Mouse (Mus musculus) thymus, postnatal 36 days (tissue): ENCODE measurements around the gene Dus2.

Experiments used
- DNase-seq, 2 experiments: peaks; one replicate each; pipeline ENCODE4 v3.0.0; 2022; ENCODE audit warnings: mixed read lengths in 2 of 2

Dus2 gene

GRCm38 (mm10) chr8:106046872-106047559 is 55.9 kb downstream of the Dus2 start:
- no peak for DNase-seq

DNA sequence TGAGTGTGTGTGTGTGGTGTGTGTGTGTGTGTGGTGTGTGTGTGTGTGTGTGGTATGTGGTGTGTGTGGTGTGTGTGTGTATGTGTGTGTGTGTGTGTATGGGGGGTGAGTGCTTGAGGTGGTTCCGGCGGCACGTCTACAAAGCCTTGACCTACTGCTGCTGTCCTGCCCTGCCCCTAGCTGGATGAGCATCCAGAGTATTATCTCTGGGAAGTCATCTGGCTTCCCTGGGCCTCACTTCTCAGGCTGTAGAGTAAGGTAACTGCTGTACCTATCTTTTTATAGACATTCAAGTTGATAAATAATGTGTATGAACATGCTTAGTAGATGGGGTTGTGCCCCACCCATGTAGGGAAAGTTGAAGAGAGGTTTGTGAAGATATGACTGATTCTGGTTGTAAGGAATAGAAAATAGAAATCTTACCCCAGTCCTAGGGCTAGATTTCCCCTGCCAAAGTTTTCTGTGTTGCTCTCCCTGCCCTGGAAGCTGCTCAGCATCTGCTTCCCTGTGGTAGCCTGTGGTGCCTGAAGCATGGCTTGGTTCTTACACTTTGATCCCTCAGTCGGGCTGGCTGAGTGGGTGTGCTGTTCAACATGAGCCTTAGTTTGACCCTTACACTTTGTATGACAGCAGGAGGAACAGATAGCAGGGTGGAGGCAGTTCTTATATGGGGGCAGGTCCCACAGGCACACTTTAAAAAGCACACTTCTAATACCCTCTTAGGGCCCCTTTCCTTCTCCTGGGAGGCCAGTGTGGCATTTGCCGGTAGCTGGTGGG is 56.9 kb downstream of the Dus2 start:
- no peak for DNase-seq

DNA sequence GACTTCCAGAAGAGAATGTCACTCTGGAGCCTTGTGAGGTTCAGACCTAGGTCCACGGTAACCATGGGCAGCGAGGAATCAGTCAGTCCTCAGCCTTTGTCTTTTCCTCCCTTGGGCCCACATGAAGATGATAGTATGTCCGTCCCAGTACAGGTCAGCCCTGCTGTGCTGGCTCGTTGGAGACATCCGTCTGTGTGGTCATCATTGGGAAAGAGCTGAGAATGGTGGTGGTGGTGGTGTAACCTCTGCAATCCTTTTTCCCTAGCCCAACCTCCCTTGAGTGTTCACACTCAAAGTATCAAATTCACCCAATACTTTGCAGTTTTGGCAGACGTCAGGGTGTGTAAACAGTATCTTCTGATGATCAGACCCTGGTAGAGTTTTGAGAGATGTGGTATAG is 58.7 kb downstream of the Dus2 start:
- no peak for DNase-seq

DNA sequence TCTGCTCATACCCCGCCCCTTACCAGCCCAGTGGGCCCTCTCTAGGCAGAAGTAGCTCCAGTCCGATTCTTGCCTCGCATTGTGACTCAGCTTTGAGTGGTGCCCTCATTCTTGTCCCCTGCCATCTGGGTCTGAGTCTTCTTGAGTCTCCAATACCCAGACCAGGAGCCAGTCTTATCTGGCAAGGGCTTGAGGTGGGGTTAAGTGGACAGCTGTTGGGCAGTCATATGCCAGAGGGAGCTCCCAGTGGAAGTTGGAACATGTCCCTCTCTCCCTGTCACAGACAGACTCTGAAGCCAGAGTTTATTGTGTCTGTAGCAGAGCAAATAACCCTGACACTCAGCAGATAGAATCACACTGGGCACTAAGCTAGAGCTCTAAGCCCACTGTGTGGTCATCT is 59.9 kb downstream of the Dus2 start:
- no peak for DNase-seq

GRCm38 (mm10) chr8:106052510-106053089 is 61.5 kb downstream of the Dus2 start:
- peak; percentile 52 to 53 for DNase-seq

GRCm38 (mm10) chr8:106054190-106054811 is 63.2 kb downstream of the Dus2 start:
- peak; percentile 81 to 88 for DNase-seq

GRCm38 (mm10) chr8:106055038-106055437 is 63.9 kb downstream of the Dus2 start:
- DNase-seq, result peak; percentile 51 to 64

- no peak for DNase-seq
Observed at GRCm38 (mm10) chr8:106056455-106056982, 65.4 kb downstream of the Dus2 start.

DNA sequence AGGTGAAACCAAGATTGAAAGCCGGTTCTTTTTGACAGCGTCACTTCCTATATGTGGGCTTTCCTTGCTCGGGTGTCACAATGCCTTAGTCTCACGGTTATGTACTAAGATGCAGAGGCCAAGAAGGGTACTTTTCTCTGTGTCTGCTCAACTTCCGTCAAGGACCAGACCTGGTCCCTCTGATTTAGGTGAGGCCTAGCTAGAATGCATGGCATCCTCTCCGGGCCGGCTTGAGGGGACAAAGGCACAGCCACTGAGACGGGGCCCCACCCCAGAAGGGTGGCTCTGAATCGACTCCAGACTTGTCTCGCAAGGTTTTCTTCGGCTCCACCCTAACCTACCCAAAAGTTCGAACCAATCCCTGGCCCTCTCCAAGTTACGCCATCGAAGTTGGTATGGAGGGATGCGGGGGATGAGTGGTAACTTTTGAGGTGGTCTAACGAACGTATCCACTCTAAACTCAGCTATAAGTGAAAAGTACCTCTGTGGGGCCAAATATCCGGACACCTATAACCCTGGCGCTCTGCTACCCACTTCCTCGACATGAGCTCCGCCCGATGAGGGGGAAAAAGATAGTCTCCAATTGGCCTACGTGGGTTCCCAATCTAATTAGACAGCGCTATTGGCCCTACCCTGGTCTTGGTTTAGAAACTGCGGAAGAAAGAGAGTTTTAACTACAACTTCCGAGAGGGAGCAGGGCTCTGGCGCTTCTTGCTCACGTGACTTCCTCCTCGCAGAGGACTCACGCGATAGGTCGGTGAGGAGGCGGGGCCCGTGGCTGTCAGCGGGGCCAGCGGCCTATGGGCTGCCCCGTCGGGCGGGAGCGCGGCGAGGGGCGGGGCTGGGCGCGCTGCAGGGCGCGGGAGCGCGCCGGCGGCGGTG is 67.8 kb downstream of the Dus2 start, which contains the start of gene Nfatc3:
Nfatc3 (plus strand) TSS at position 110 of the 882 bp plus-strand sequence.
- peak; percentile 96 to 99 for DNase-seq

- no peak for DNase-seq
Observed at GRCm38 (mm10) chr8:106059613-106060371, 68.7 kb downstream of the Dus2 start.

GRCm38 (mm10) chr8:106060521-106060920 is 69.4 kb downstream of the Dus2 start:
- no peak for DNase-seq

DNA sequence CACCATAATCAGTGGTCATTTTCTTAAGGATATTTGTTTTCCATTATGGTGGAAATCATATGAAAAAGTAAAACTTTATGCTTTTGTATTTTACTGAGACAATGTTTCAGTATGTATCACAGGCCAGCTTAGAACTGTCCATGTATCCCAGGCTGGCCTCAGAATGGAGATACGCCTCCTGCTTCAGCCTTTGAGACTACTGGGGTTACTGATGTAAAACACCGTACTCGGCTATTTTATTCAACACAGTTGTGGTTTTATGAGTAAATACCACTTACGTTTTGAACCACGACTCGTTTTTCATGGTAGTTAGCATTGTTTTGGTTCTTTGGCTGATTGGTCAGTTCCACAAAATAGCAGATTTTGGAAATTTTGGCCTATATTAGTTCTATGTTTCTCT is 70.5 kb downstream of the Dus2 start:
- DNase-seq, result no peak

DNA sequence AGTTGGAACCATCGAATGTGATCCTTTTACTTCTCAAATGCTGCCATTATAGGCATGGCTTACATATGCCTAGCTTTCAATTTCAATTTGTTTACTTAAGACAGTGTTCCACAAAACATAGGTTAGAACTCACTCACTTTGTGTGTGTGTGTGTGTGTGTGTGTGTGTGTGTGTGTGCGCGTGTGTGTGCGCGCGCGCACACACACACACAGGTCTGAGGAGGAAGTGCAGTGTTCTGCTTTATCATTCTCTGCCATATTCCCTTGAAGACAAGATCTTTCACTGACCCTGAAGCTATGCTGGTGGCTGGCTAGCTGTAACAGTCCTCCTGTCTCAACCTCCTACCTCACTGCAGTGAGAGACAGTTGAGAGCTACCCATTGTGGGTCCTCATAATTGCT is 71.9 kb downstream of the Dus2 start:
- DNase-seq, result no peak

- no peak for DNase-seq
Observed at GRCm38 (mm10) chr8:106066721-106067120, 75.6 kb downstream of the Dus2 start.

DNA sequence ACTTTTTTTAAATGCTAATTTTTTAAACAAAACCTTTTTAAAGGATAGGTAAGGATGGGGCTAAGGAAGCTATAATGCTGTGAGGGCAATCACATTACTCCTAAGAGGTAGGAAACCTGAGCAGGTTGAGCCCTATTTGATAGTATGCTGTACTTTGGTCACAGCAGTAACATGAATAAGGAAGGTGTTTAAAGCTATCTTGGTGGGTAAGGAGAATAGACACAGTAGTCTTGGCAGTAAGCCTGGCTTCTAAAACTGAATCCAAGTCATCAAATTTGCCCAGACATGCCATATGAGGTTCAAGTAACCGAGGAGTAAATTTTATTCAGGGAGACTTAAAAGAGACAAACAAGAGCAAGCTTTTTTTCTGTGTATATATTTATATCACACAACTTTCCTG is 78.4 kb downstream of the Dus2 start:
- DNase-seq, result no peak

- no peak for DNase-seq
Observed at GRCm38 (mm10) chr8:106072113-106072512, 81.0 kb downstream of the Dus2 start.

DNA sequence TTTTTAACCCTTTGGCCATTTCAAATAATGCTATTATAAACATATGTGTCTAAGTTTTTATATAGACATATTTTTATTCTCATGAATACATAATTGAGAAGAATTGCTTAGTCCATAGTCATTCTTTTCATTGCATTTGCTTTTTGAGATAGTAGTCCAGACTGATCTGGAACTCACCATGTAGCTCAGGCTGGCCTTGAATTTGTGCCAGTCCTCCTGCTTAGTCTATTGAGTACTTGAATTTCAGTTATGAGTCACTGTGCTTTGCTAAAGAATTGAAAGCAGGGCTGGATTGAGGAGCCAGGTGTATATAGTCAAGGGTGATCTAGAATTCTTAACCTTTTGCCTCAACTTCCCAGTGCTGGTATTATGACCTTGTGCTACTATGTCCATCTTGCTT is 83.1 kb downstream of the Dus2 start:
- DNase-seq, result no peak

GRCm38 (mm10) chr8:106074659-106075058 is 83.5 kb downstream of the Dus2 start:
- no peak for DNase-seq

DNA sequence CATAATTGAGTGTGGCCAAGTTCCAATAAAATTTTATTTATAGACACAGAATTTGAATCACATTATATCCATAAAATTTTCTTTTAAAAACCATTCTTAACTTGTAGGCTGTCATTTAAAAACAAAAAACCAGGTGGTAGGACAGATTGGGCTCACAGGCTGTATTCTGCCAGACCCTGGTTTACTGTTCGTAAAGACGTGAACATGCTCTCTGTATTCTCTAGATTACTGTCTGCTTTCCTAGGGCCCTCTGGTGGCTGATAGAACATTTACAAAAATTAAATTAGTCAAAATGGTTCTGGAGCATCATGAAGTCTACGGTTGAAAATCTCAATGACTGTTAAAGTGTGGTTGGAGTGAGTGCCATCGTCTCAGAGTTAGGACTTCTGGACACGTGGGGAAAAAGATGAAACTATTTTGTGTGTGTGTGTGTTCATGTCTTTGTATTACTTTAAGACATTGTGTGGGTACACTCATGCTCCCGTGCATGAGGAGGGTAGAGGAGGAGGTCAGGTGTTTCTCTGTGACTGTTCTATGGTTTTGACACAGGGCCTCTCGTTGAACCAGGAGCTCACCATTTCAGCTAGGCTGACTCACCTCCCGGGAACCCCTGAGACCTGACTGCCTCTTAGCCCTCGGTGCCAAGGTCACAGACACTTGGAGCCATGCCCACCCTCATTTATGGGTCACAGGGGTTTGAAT is 84.2 kb downstream of the Dus2 start:
- DNase-seq, result no peak

- no peak for DNase-seq
Observed at GRCm38 (mm10) chr8:106075863-106076174, 84.7 kb downstream of the Dus2 start.

GRCm38 (mm10) chr8:106076612-106077011 is 85.5 kb downstream of the Dus2 start:
- DNase-seq, result no peak
